8 mouse cellular contexts compared by ENCODE assay signal in the genomic region with DNA sequence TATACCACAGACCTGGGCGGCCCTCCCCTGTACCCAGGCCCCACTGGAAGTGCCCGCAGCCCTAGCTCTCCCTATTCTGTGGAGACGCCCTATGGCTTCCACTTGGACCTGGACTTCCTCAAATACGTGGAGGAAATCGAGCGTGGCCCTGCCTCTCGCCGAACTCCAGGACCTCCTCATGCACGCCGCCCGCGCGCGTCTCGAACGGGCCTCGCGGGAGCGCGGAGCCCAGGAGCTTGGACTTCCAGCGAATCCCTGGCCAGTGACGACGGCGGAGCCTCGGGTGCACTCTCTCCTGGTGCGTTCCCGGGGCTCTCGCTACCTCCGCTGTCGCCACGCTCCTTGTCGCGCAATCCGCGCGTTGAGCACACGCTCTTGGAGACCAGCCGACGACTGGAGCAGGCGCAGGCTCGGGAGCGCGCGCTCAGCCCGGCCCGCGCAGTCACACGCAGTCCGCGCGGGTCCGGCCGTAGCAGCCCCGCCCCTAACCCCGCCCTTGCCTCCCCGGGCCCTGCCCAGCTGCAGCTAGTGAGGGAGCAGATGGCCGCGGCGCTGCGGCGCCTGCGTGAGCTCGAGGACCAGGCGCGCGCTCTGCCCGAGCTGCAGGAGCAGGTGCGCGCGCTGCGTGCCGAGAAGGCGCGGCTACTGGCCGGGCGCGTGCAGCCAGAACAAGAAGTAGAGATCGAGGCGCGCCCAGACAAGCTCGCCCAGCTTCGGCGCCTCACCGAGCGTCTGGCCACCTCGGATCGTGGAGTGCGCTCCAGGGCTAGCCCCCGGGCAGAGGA. TPM values are rescaled to one million over a fixed set of nuclear protein-coding genes. Genes with fewer than 3 reads are reported as not detected.
DNase-seq lines count a peak whose midpoint lies in the region; ATAC-seq and TF ChIP-seq lines count a peak whose summit lies in the region.

No protein-coding gene starts in this region.

- ATAC-seq in embryonic facial prominence, embryonic 13.5 days (ENCODE audit: insufficient number of reproducible peaks, insufficient read depth, low FRiP score, low TSS enrichment, low read depth), result peak; percentile 97
- peak; percentile 97 for ATAC-seq in limb, embryonic 13.5 days (ENCODE audit: low FRiP score, low read depth)
- peak; percentile 97 for ATAC-seq in midbrain, embryonic 16.5 days

- H3K36me3 ChIP-seq in embryonic facial prominence, embryonic 13.5 days, result peaks cover 42% of the 10 kb centered on the region
- H3K36me3 ChIP-seq in heart, adult 2 months (ENCODE audit: control insufficient read depth, insufficient read depth, low read length), result peaks cover 21% of the 10 kb centered on the region
- H3K36me3 ChIP-seq in limb, embryonic 13.5 days, result peaks cover 42% of the 10 kb centered on the region
- peaks cover 11% of the 10 kb centered on the region; the same call in 1 of the 2 replicates for H3K36me3 ChIP-seq in midbrain, embryonic 16.5 days (ENCODE audit: control insufficient read depth, insufficient read depth, low read length)

- peaks cover 23% of the 10 kb centered on the region for H3K4me1 ChIP-seq in embryonic facial prominence, embryonic 13.5 days
- peaks cover 8% of the 10 kb centered on the region for H3K4me1 ChIP-seq in heart, adult 2 months (ENCODE audit: control insufficient read depth, insufficient read depth, low read length)
- peaks cover 26% of the 10 kb centered on the region for H3K4me1 ChIP-seq in limb, embryonic 13.5 days
- H3K4me1 ChIP-seq in midbrain, embryonic 16.5 days (ENCODE audit: control insufficient read depth, insufficient read depth, low read length), result peaks cover 21% of the 10 kb centered on the region

- under 1% methylated on average over 69 of the region's 89 CpGs for WGBS in embryonic facial prominence, embryonic 13.5 days
- WGBS in heart, adult 2 months, result under 1% methylated on average over 85 of the region's 89 CpGs
- under 1% methylated on average over 89 of the region's 89 CpGs for WGBS in limb, embryonic 13.5 days
- WGBS in midbrain, embryonic 16.5 days, result under 1% methylated on average over 80 of the region's 89 CpGs

- no peaks in the 10 kb centered on the region for H3K79me2 ChIP-seq in heart, adult 2 months (replicated peaks; ENCODE audit: control insufficient read depth, insufficient read depth, low read length)

- DNase-seq in 3134 (ENCODE audit: extremely low read depth, insufficient read length, low spot score), result peak; percentile 95
- peak; percentile 92 to 95 for DNase-seq in adrenal gland, postnatal 36 days
- peak; percentile 87 to 94 for DNase-seq in heart, adult 2 months
- DNase-seq in kidney, adult 8-10 months, result peak; percentile 84 to 90
- peak; percentile 71 to 90 for DNase-seq in spleen, postnatal 10 days (ENCODE audit: low spot score in 2 of 2)

- no peak for TF ChIP-seq CTCF in heart, adult 2 months (IDR thresholded peaks at IDR 0.05)

- H3K9ac ChIP-seq in embryonic facial prominence, embryonic 13.5 days, result peak overlapping the region; percentile 83
- peak overlapping the region; percentile 96 for H3K9ac ChIP-seq in heart, adult 2 months (ENCODE audit: low read depth, low read length)
- H3K9ac ChIP-seq in limb, embryonic 13.5 days, result peak overlapping the region; percentile 81
- H3K9ac ChIP-seq in midbrain, embryonic 16.5 days (ENCODE audit: low read depth, low read length), result peak overlapping the region; percentile 79

- intact Hi-C loops in heart, adult 2 months (cut with DNase I), result no loop called here

- no peaks in the 10 kb centered on the region for H3K27me3 ChIP-seq in embryonic facial prominence, embryonic 13.5 days
- no peaks in the 10 kb centered on the region for H3K27me3 ChIP-seq in heart, adult 2 months (ENCODE audit: control insufficient read depth, insufficient read depth, low read length)
- no peaks in the 10 kb centered on the region; the same call in 1 of the 2 replicates for H3K27me3 ChIP-seq in limb, embryonic 13.5 days
- H3K27me3 ChIP-seq in midbrain, embryonic 16.5 days (ENCODE audit: control insufficient read depth, insufficient read depth, low read depth, low read length), result no peaks in the 10 kb centered on the region

- H3K9me3 ChIP-seq in embryonic facial prominence, embryonic 13.5 days, result no peaks in the 10 kb centered on the region
- H3K9me3 ChIP-seq in limb, embryonic 13.5 days, result no peaks in the 10 kb centered on the region
- no peaks in the 10 kb centered on the region for H3K9me3 ChIP-seq in midbrain, embryonic 16.5 days (replicated peaks; ENCODE audit: control insufficient read depth, low read length, poor library complexity, severe bottlenecking)

- peak overlapping the region; percentile 58 for H3K4me3 ChIP-seq in embryonic facial prominence, embryonic 13.5 days
- H3K4me3 ChIP-seq in heart, adult 2 months, result peak overlapping the region; percentile 83
- H3K4me3 ChIP-seq in limb, embryonic 13.5 days, result peak overlapping the region; percentile 62
- peak overlapping the region; percentile 50 for H3K4me3 ChIP-seq in midbrain, embryonic 16.5 days (ENCODE audit: low read depth, low read length)

- peak; percentile 27; the same call in 1 of the 2 replicates for TF ChIP-seq EP300 in heart, adult 2 months (IDR thresholded peaks at IDR 0.05; ENCODE audit: insufficient read depth, low read depth, low read length)

- peak; percentile 89 for TF ChIP-seq POLR2A in heart, adult 2 months (IDR thresholded peaks at IDR 0.05; ENCODE audit: insufficient read depth, low read depth, low read length)

- H3K4me2 ChIP-seq in embryonic facial prominence, embryonic 13.5 days, result peak overlapping the region; percentile 92
- peak overlapping the region; percentile 86 for H3K4me2 ChIP-seq in limb, embryonic 13.5 days (replicated peaks)
- H3K4me2 ChIP-seq in midbrain, embryonic 16.5 days (ENCODE audit: low read length), result peak overlapping the region; percentile 81

- H3K27ac ChIP-seq in embryonic facial prominence, embryonic 13.5 days, result peak overlapping the region; percentile 90
- peak overlapping the region; percentile 95 for H3K27ac ChIP-seq in heart, adult 2 months
- H3K27ac ChIP-seq in limb, embryonic 13.5 days, result peak overlapping the region; percentile 86
- H3K27ac ChIP-seq in midbrain, embryonic 16.5 days (ENCODE audit: low read length), result peak overlapping the region; percentile 86

RNA-seq across cellular contexts. Expression of gene Rps28, which starts 7.0 kb away (rescaled TPM):
- total RNA-seq in adrenal gland, postnatal 36 days (2021), result 1,000 to 10,000 TPM; 1,486 to 1,511 TPM
- polyA plus RNA-seq in embryonic facial prominence, embryonic 13.5 days (2015; fragmentation: Nextera tagmentation; extraction: Ambion mirVana), result 1,111 and 1,168 TPM in 2 replicates
- 100 to 1,000 TPM; 683 to 757 TPM for total RNA-seq in heart, adult 2 months (2021)
- 329 and 480 TPM in 2 replicates for polyA plus RNA-seq in heart, adult 2 months (2012; rRNA removed)
- 962 and 978 TPM in 2 replicates for polyA plus RNA-seq in limb, embryonic 13.5 days (2015; fragmentation: Nextera tagmentation; extraction: Ambion mirVana)
- 407 and 416 TPM in 2 replicates for polyA plus RNA-seq in midbrain, embryonic 16.5 days (2015; fragmentation: Nextera tagmentation; extraction: Ambion mirVana)

RNA-seq across cellular contexts. Expression of gene Ndufa7, which starts 7.0 kb away (rescaled TPM):
- total RNA-seq in adrenal gland, postnatal 36 days (2021), result 100 to 1,000 TPM; 432 to 487 TPM
- 464 and 506 TPM in 2 replicates for polyA plus RNA-seq in embryonic facial prominence, embryonic 13.5 days (2015; fragmentation: Nextera tagmentation; extraction: Ambion mirVana)
- 100 to 1,000 TPM; 609 to 707 TPM for total RNA-seq in heart, adult 2 months (2021)
- polyA plus RNA-seq in heart, adult 2 months (2012; rRNA removed), result 755 and 759 TPM in 2 replicates
- polyA plus RNA-seq in limb, embryonic 13.5 days (2015; fragmentation: Nextera tagmentation; extraction: Ambion mirVana), result 454 and 498 TPM in 2 replicates
- 428 and 439 TPM in 2 replicates for polyA plus RNA-seq in midbrain, embryonic 16.5 days (2015; fragmentation: Nextera tagmentation; extraction: Ambion mirVana)

RNA-seq across cellular contexts. Expression of gene Kank3, which starts 7.1 kb away (rescaled TPM):
- total RNA-seq in adrenal gland, postnatal 36 days (2021), result 10 to 100 TPM; 72.2 to 90.5 TPM
- 34.4 and 37.9 TPM in 2 replicates for polyA plus RNA-seq in embryonic facial prominence, embryonic 13.5 days (2015; fragmentation: Nextera tagmentation; extraction: Ambion mirVana)
- 10 to 100 TPM; 54.6 to 61.0 TPM for total RNA-seq in heart, adult 2 months (2021)
- polyA plus RNA-seq in heart, adult 2 months (2012; rRNA removed), result 139 and 168 TPM in 2 replicates
- 27.6 and 29.1 TPM in 2 replicates for polyA plus RNA-seq in limb, embryonic 13.5 days (2015; fragmentation: Nextera tagmentation; extraction: Ambion mirVana)
- polyA plus RNA-seq in midbrain, embryonic 16.5 days (2015; fragmentation: Nextera tagmentation; extraction: Ambion mirVana), result 49.0 and 52.6 TPM in 2 replicates

RNA-seq across cellular contexts. Expression of gene Cd320, which starts 25.5 kb away (rescaled TPM):
- total RNA-seq in adrenal gland, postnatal 36 days (2021), result 10 to 100 TPM; 30.8 to 47.3 TPM
- 57.8 and 66.4 TPM in 2 replicates for polyA plus RNA-seq in embryonic facial prominence, embryonic 13.5 days (2015; fragmentation: Nextera tagmentation; extraction: Ambion mirVana)
- total RNA-seq in heart, adult 2 months (2021), result 10 to 100 TPM; 27.8 to 34.3 TPM
- 36.1 and 46.9 TPM in 2 replicates for polyA plus RNA-seq in heart, adult 2 months (2012; rRNA removed)
- 67.0 and 69.7 TPM in 2 replicates for polyA plus RNA-seq in limb, embryonic 13.5 days (2015; fragmentation: Nextera tagmentation; extraction: Ambion mirVana)
- 49.9 and 52.4 TPM in 2 replicates for polyA plus RNA-seq in midbrain, embryonic 16.5 days (2015; fragmentation: Nextera tagmentation; extraction: Ambion mirVana)

RNA-seq across cellular contexts. Expression of gene Angptl4, which starts 35.7 kb away (rescaled TPM):
- total RNA-seq in adrenal gland, postnatal 36 days (2021), result 100 to 1,000 TPM in 1 of 2 experiments, 10 to 100 TPM in 1; 62.7 to 110 TPM
- 53.0 and 60.7 TPM in 2 replicates for polyA plus RNA-seq in embryonic facial prominence, embryonic 13.5 days (2015; fragmentation: Nextera tagmentation; extraction: Ambion mirVana)
- 1 to 10 TPM; 4.7 to 7.2 TPM for total RNA-seq in heart, adult 2 months (2021)
- 13.2 and 18.9 TPM in 2 replicates for polyA plus RNA-seq in heart, adult 2 months (2012; rRNA removed)
- 53.8 and 55.9 TPM in 2 replicates for polyA plus RNA-seq in limb, embryonic 13.5 days (2015; fragmentation: Nextera tagmentation; extraction: Ambion mirVana)
- polyA plus RNA-seq in midbrain, embryonic 16.5 days (2015; fragmentation: Nextera tagmentation; extraction: Ambion mirVana), result 16.8 and 17.4 TPM in 2 replicates

Comparison
In these comparisons a context has a peak if more than half of its experiments do, and no peak if none do; other contexts are left out.
1. Peak in every context shown above with its lines: DNase-seq, ATAC-seq, H3K4me3 ChIP-seq and H3K27ac ChIP-seq.